Mouse (Mus musculus) liver, postnatal 0 days (tissue): ENCODE data around the gene Ece1.

Experiments
- CTCF ChIP-seq: sonication (generic); IDR thresholded peaks from 2 replicates; pipeline ENCODE4 v1.5.1; 2016; ENCODE audit warnings: antibody characterized with exemption, low read depth
- EP300 ChIP-seq: IDR thresholded peaks from 2 replicates; pipeline ENCODE4 v1.6.1; 2016; ENCODE audit warnings: antibody characterized with exemption, low read depth, mild to moderate bottlenecking

DNA sequence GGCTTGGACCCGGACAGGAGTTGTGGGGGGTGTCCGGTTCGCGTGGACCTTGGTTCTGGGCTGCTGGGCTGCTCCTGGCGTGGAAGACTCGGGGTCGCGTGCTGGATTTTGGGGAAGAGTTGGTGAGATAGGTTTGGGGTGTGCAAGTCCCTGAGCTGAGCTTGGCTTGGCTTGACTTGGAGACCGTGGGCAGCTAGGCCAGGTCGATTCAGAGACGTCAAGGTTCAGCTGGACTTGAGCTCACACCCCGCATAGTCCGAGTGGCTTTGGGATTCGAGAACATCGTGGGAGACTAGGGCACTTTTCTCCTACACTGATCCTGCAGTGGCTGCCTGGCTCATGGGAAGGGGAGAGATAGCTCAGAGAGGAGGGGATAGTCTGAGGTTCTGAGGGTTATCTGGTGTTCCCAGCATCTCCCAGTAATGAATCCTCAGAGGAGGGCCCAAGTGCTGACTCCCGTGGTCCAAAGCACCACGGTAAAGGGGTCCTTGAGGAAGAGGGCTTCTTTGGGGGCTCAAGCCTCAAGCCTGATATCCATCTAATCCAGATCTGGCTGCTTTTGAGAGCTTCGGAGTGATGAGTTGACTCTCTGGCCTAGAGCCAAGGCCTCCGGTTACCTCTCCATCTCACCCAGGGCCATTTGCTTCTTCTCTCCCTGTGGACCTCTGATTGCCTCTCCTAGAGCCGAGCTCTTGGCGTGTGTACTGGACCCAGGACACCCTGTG is 641 bp downstream of the Ece1 start:
- TF ChIP-seq CTCF (no peak), EP300 (no peak)
